Mouse (Mus musculus) lung, embryonic 16.5 days (tissue): ENCODE data around the gene Srcin1. TPM values are rescaled to one million over a fixed set of nuclear protein-coding genes. Genes with fewer than 3 reads are reported as not detected.

ENCODE experiments used
- ATAC-seq: fragments of 200-750 bp; cut with Nextera tagmentation; 2 replicates; pipeline ENCODE4 v1.8.0; 2017; ENCODE audit warnings: low read depth, mild to moderate bottlenecking, moderate library complexity
- H3K27ac ChIP-seq: fragments of 300-500 bp; sonication (generic); 2 replicates; pipeline ENCODE4 v1.5.1; 2014; ENCODE audit warnings: mild to moderate bottlenecking, control low read depth, low read length
- H3K27me3 ChIP-seq: fragments of 300-500 bp; sonication (generic); 2 replicates; pipeline ENCODE4 v1.6.1; 2014; ENCODE audit warnings: low read depth, low read length, mixed read lengths; ENCODE audit not compliant: control insufficient read depth, insufficient read depth
- H3K36me3 ChIP-seq: fragments of 300-500 bp; sonication (generic); 2 replicates; pipeline ENCODE4 v1.6.1; 2014; ENCODE audit warnings: low read length; ENCODE audit not compliant: control insufficient read depth, insufficient read depth
- H3K4me1 ChIP-seq: fragments of 300-500 bp; sonication (generic); replicated peaks from 2 replicates; pipeline ENCODE4 v1.6.1; 2014; ENCODE audit warnings: low read length, mixed read lengths; ENCODE audit not compliant: control insufficient read depth, insufficient read depth
- H3K4me2 ChIP-seq: fragments of 300-500 bp; sonication (generic); 2 replicates; pipeline ENCODE4 v1.6.1; 2014; ENCODE audit warnings: low read depth, low read length, control low read depth
- H3K4me3 ChIP-seq: fragments of 300-500 bp; sonication (generic); 2 replicates; pipeline ENCODE4 v1.5.1; 2014; ENCODE audit warnings: mild to moderate bottlenecking, low read length, control low read depth
- H3K9ac ChIP-seq: fragments of 300-500 bp; sonication (generic); 2 replicates; pipeline ENCODE4 v1.6.1; 2014; ENCODE audit warnings: low read length, control low read depth
- H3K9me3 ChIP-seq: fragments of 300-500 bp; sonication (generic); 2 replicates; pipeline ENCODE4 v1.6.1; 2016; ENCODE audit warnings: low read length; ENCODE audit not compliant: control insufficient read depth
- WGBS: fragments of 180-500 bp; shearing (Covaris S2); extraction: QIAGEN DNeasy Blood & Tissue Kit; methylation state at CpG from one replicate; pipeline ENCODE4 v1.1.7; 2014; 5-methylcytosine and 5-hydroxymethylcytosine counted together
- polyA plus RNA-seq: library from polyadenylated mRNA; unstranded; fragments of >200 nt; fragmentation: Nextera tagmentation; extraction: Ambion mirVana; gene quantifications from 2 replicates; pipeline ENCODE4 v1.2.1, GENCODE M21; 2015

The Srcin1 gene
- polyA plus RNA-seq, 1 experiment from 2014 or later = 0.70 TPM

DNA sequence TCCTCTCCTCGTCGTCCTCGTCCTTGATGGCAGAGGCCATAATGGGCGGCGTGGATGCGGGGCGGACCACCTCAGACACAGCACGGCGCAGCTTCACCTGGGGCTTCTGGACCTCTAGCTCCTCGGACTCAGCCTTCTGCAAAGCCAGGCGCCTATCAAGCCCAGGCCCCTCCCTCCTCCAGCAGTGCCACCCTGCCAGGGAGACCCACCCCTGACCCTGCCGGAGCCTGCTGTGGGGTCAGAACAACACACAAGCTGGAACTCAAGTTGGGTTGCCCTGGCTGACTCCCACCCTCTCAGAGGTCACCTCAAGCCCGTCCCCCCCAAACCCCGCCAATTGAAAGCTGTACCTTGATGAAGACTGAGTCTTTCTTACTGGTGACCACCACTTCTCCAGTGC lies 52.9 kb downstream of the Srcin1 start:
- no peaks in the 10 kb centered on the region for H3K9me3 ChIP-seq
- no peak for ATAC-seq
- H3K27me3 ChIP-seq = no peaks in the 10 kb centered on the region
- H3K4me3 ChIP-seq = no peak overlapping the region
- 84% methylated on average over 14 of the region's 14 CpGs for WGBS
- H3K9ac ChIP-seq = no peak overlapping the region
- peaks cover 12% of the 10 kb centered on the region for H3K4me1 ChIP-seq
- H3K27ac ChIP-seq = no peak overlapping the region
- no peaks in the 10 kb centered on the region for H3K36me3 ChIP-seq
- H3K4me2 ChIP-seq = no peak overlapping the region

- Histone ChIP-seq H3K36me3 (no peaks in the 10 kb centered on the region), H3K9ac (no peak overlapping the region), H3K4me1 (peaks cover 12% of the 10 kb centered on the region), H3K27ac (no peak overlapping the region), H3K27me3 (no peaks in the 10 kb centered on the region), H3K4me3 (no peak overlapping the region), H3K9me3 (no peaks in the 10 kb centered on the region), H3K4me2 (no peak overlapping the region)
- WGBS = 77% methylated on average over 29 of the region's 29 CpGs
- no peak for ATAC-seq
These were observed 54.1 kb downstream of the Srcin1 start for GRCm38 (mm10) chr11:97521741-97522474.

DNA sequence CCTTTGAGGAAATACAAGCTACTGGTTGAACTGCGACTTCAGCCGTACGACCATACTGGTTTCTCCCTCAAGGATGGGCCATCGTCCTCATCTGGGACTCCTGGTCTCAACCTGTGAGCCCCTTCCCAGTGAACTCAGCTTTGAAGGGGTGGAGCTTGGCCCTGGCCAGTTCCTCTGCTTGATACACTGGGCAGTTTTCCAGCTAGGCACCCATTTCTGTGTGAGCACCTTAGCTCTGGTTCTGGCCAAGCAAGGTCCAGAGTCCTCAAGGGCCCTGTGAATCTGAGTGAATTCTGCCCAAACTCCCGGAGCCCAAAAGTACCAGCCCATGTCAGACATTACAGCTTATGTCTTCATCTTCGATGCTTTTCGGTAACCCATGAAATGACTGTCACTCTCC lies 55.4 kb downstream of the Srcin1 start:
- H3K9ac ChIP-seq = no peak overlapping the region
- no peak overlapping the region for H3K27ac ChIP-seq
- WGBS = 94% methylated on average over 7 of the region's 7 CpGs
- H3K4me2 ChIP-seq = no peak overlapping the region
- no peak overlapping the region for H3K4me3 ChIP-seq
- H3K9me3 ChIP-seq = no peaks in the 10 kb centered on the region
- no peak for ATAC-seq
- H3K27me3 ChIP-seq = no peaks in the 10 kb centered on the region
- H3K36me3 ChIP-seq = no peaks in the 10 kb centered on the region
- peaks cover 12% of the 10 kb centered on the region for H3K4me1 ChIP-seq

DNA sequence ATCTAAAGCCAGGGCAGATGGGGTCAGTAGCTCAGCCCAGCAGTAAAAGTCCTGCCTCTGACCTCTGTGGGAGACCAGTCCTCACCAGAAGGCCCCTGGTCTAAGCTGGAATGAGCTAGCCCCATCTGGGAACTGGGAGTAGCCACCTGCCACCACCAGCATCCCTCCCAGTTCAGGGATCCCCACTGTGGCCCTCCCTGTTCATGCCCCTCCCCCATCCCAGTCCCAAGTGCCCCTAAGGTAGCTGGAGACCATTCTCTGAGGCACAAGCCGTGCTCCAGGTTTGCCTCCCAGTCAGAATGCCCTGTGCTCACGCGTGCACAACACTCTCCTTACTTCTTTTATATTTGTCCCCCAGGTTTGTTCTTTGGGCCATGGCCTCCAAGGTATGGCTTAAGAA lies 62.9 kb downstream of the Srcin1 start:
- peaks cover 6% of the 10 kb centered on the region; the same call in 1 of the 2 replicates for H3K4me1 ChIP-seq
- ATAC-seq = no peak
- no peak overlapping the region for H3K4me2 ChIP-seq
- 80% methylated on average over 3 of the region's 3 CpGs for WGBS
- no peaks in the 10 kb centered on the region for H3K36me3 ChIP-seq
- H3K27ac ChIP-seq = no peak overlapping the region
- no peak overlapping the region for H3K4me3 ChIP-seq
- H3K9me3 ChIP-seq = no peaks in the 10 kb centered on the region
- no peak overlapping the region for H3K9ac ChIP-seq
- H3K27me3 ChIP-seq = no peaks in the 10 kb centered on the region

- WGBS = 59% methylated on average over 6 of the region's 6 CpGs
- Histone ChIP-seq H3K4me2 (peak overlapping the region; percentile 27; the same call in 1 of the 2 replicates), H3K27me3 (no peaks in the 10 kb centered on the region), H3K4me1 (peaks cover 6% of the 10 kb centered on the region; the same call in 1 of the 2 replicates), H3K27ac (peak overlapping the region; percentile 73), H3K9me3 (no peaks in the 10 kb centered on the region), H3K36me3 (no peaks in the 10 kb centered on the region), H3K9ac (no peak overlapping the region), H3K4me3 (no peak overlapping the region)
- ATAC-seq = no peak
These were observed 63.5 kb downstream of the Srcin1 start for GRCm38 (mm10) chr11:97512511-97512910.

- H3K27me3 ChIP-seq = no peaks in the 10 kb centered on the region
- peak overlapping the region; percentile 27; the same call in 1 of the 2 replicates for H3K9ac ChIP-seq
- H3K9me3 ChIP-seq = no peaks in the 10 kb centered on the region
- H3K27ac ChIP-seq = peak overlapping the region; percentile 73
- WGBS = 37% methylated on average over 13 of the region's 13 CpGs
- H3K4me3 ChIP-seq = no peak overlapping the region
- peaks cover 6% of the 10 kb centered on the region; the same call in 1 of the 2 replicates for H3K4me1 ChIP-seq
- H3K4me2 ChIP-seq = peak overlapping the region; percentile 35
- ATAC-seq = peak; percentile 66
- no peaks in the 10 kb centered on the region for H3K36me3 ChIP-seq
These were observed 64.2 kb downstream of the Srcin1 start for GRCm38 (mm10) chr11:97511661-97512369.

DNA sequence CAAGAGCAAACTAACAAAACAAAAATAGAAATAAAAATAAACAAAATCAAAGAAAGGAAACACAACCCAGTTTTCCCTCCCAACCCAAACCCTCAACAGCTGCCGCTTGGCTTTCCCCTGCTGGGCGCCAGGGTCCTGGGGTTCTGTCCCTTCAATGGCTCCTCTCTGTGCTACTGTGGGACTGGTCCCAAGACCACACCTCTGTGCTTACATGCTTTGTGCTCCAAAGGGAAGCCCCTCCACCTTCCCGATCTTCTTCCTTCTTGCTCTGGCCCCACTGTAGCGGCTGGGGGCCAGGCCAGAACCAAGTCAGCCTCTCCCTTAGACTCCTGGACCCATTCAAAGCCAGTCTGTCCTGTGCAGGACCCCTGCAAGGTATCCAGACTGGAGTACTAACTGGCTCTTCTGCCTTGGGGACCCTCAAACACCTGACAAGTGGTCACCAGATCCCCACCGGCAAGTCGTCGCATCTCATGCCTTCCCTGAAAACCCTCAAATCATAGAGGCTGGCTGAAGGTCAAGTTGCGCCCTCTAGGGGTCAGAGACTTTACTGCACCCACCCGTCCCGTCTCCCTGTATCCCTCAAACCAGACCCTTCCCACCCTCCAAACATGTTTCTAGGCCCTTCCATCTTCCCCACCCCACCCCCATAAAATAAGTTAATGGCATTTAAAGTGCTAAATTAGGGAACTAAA lies 64.9 kb downstream of the Srcin1 start:
- H3K27me3 ChIP-seq = no peaks in the 10 kb centered on the region
- H3K4me3 ChIP-seq = no peak overlapping the region
- H3K36me3 ChIP-seq = no peaks in the 10 kb centered on the region
- H3K4me1 ChIP-seq = peaks cover 6% of the 10 kb centered on the region; the same call in 1 of the 2 replicates
- ATAC-seq = 0 out of 2 replicates have a peak, but pooled peaks have one; percentile 37
- 0 out of 2 replicates have a peak overlapping the region, but pooled peaks have one; percentile 35 for H3K9ac ChIP-seq
- H3K9me3 ChIP-seq = no peaks in the 10 kb centered on the region
- 30% methylated on average over 10 of the region's 10 CpGs for WGBS
- peak overlapping the region; percentile 73; the same call in 1 of the 2 replicates for H3K27ac ChIP-seq
- H3K4me2 ChIP-seq = peak overlapping the region; percentile 35

DNA sequence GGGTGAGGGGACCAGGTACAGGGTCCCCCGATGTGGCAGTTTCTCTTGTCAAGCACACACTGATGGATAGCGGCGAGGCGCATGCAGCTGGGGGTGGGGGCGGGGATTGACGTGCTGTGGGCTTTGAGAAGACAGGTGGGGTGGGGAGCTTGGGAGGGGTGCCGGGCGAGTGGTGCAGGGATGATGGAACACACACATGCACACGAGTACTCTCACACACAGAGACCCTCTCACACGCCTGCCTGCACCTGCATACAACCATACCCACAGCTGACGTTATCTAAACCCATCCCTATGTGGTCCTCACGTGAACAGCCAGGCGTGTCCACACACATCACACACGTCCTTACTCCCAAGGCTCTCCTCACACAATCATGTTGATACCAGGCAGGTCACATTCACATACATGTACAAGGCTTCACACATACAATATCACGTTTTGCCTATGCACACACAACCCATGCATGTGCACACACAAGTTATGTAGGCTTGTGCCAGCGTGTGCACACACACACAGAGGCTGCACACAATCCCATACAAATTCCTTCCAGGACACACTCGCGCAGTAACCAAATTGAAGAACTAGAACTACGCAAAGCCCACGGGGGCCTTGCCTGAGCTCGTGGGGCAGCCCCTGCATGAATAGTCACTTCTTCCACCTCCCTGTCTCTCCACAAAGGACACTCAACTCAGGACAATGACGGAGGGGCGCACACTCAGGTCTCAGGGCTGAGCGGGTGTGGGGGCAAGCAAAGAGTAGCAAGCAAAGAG lies 66.1 kb downstream of the Srcin1 start:
- Histone ChIP-seq H3K27ac (no peak overlapping the region), H3K36me3 (no peaks in the 10 kb centered on the region), H3K27me3 (no peaks in the 10 kb centered on the region), H3K9me3 (no peaks in the 10 kb centered on the region), H3K4me3 (no peak overlapping the region), H3K4me1 (peaks cover 6% of the 10 kb centered on the region; the same call in 1 of the 2 replicates), H3K9ac (no peak overlapping the region), H3K4me2 (no peak overlapping the region)
- ATAC-seq = no peak
- WGBS = 52% methylated on average over 22 of the region's 24 CpGs
